Mouse (Mus musculus) intestine, embryonic 15.5 days (tissue): Measurements from ENCODE around the gene Ubn1. TPM values are rescaled to one million over a fixed set of nuclear protein-coding genes. Genes with fewer than 3 reads are reported as not detected.

Experiments used
- ATAC-seq: fragments of 200-750 bp; cut with Nextera tagmentation; 2 replicates; pipeline ENCODE4 v1.8.0; 2017; ENCODE audit warnings: moderate TSS enrichment, moderate library complexity
- H3K27ac ChIP-seq: fragments of 300-500 bp; sonication (generic); 2 replicates; pipeline ENCODE4 v1.5.1; 2015; ENCODE audit warnings: mild to moderate bottlenecking, inconsistent platforms
- H3K27me3 ChIP-seq: fragments of 300-500 bp; sonication (generic); replicated peaks from 2 replicates; pipeline ENCODE4 v1.6.1; 2015; ENCODE audit warnings: inconsistent platforms
- H3K36me3 ChIP-seq: fragments of 300-500 bp; sonication (generic); 2 replicates; pipeline ENCODE4 v1.6.1; 2015; ENCODE audit warnings: inconsistent platforms
- H3K4me1 ChIP-seq: fragments of 300-500 bp; sonication (generic); replicated peaks from 2 replicates; pipeline ENCODE4 v1.6.1; 2015; ENCODE audit warnings: inconsistent platforms
- H3K4me2 ChIP-seq: fragments of 300-500 bp; sonication (generic); replicated peaks from 2 replicates; pipeline ENCODE4 v1.6.1; 2015; ENCODE audit warnings: mild to moderate bottlenecking, inconsistent platforms
- H3K4me3 ChIP-seq: fragments of 300-500 bp; sonication (generic); replicated peaks from 2 replicates; pipeline ENCODE4 v1.5.1; 2015; ENCODE audit warnings: inconsistent platforms
- H3K9ac ChIP-seq: fragments of 300-500 bp; sonication (generic); 2 replicates; pipeline ENCODE4 v1.6.1; 2015; ENCODE audit warnings: inconsistent platforms
- H3K9me3 ChIP-seq: fragments of 300-500 bp; sonication (generic); 2 replicates; pipeline ENCODE4 v1.6.1; 2016; ENCODE audit warnings: inconsistent platforms
- WGBS: fragments of 180-500 bp; shearing (Covaris S2); methylation state at CpG from one replicate; pipeline ENCODE4 v1.1.7; 2015; 5-methylcytosine and 5-hydroxymethylcytosine counted together
- polyA plus RNA-seq: library from polyadenylated mRNA; unstranded; fragments of >200 nt; fragmentation: Nextera tagmentation; extraction: Ambion mirVana; gene quantifications from 2 replicates; pipeline ENCODE4 v1.2.1, GENCODE M21; 2015

The Ubn1 gene
- polyA plus RNA-seq, 1 experiment from 2014 or later = 15.4 TPM

GRCm38 (mm10) chr16:5086179-5086578 is 36.3 kb downstream of the Ubn1 start:
- WGBS = 92% methylated on average over 2 of the region's 2 CpGs
- Histone ChIP-seq H3K9me3 (no peaks in the 10 kb centered on the region), H3K36me3 (peaks cover 49% of the 10 kb centered on the region), H3K27me3 (no peaks in the 10 kb centered on the region), H3K9ac (no peak overlapping the region), H3K27ac (no peak overlapping the region), H3K4me1 (no peaks in the 10 kb centered on the region), H3K4me3 (no peak overlapping the region), H3K4me2 (no peak overlapping the region)
- ATAC-seq = no peak

- Histone ChIP-seq H3K27ac (no peak overlapping the region), H3K4me1 (no peaks in the 10 kb centered on the region), H3K9ac (no peak overlapping the region), H3K4me2 (no peak overlapping the region), H3K36me3 (peaks cover 28% of the 10 kb centered on the region), H3K9me3 (no peaks in the 10 kb centered on the region), H3K4me3 (no peak overlapping the region), H3K27me3 (no peaks in the 10 kb centered on the region)
- 60% methylated on average over 10 of the region's 10 CpGs for WGBS
- ATAC-seq = no peak
Observed at GRCm38 (mm10) chr16:5089021-5089420, 39.2 kb downstream of the Ubn1 start.

GRCm38 (mm10) chr16:5093285-5093684 is 43.4 kb downstream of the Ubn1 start:
- Histone ChIP-seq H3K9ac (no peak overlapping the region), H3K4me2 (no peak overlapping the region), H3K36me3 (no peaks in the 10 kb centered on the region), H3K4me3 (no peak overlapping the region), H3K27me3 (no peaks in the 10 kb centered on the region), H3K9me3 (no peaks in the 10 kb centered on the region), H3K27ac (no peak overlapping the region), H3K4me1 (no peaks in the 10 kb centered on the region)
- no peak for ATAC-seq
- 87% methylated on average over 5 of the region's 5 CpGs for WGBS

GRCm38 (mm10) chr16:5096504-5096903 is 46.6 kb downstream of the Ubn1 start:
- Histone ChIP-seq H3K27ac (no peak overlapping the region), H3K27me3 (no peaks in the 10 kb centered on the region), H3K4me3 (no peak overlapping the region), H3K4me1 (no peaks in the 10 kb centered on the region), H3K36me3 (no peaks in the 10 kb centered on the region), H3K9me3 (no peaks in the 10 kb centered on the region), H3K9ac (no peak overlapping the region), H3K4me2 (no peak overlapping the region)
- no peak for ATAC-seq
- 86% methylated on average over 8 of the region's 8 CpGs for WGBS

- Histone ChIP-seq H3K27ac (no peak overlapping the region), H3K9ac (no peak overlapping the region), H3K4me1 (no peaks in the 10 kb centered on the region), H3K9me3 (no peaks in the 10 kb centered on the region), H3K27me3 (no peaks in the 10 kb centered on the region), H3K4me3 (no peak overlapping the region), H3K4me2 (no peak overlapping the region), H3K36me3 (no peaks in the 10 kb centered on the region)
- no peak for ATAC-seq
- WGBS = 71% methylated on average over 6 of the region's 6 CpGs
Observed at GRCm38 (mm10) chr16:5101000-5101399, 51.1 kb downstream of the Ubn1 start.

GRCm38 (mm10) chr16:5109877-5110276 is 60.0 kb downstream of the Ubn1 start:
- H3K9ac ChIP-seq = no peak overlapping the region
- peak; percentile 83 for ATAC-seq
- no peaks in the 10 kb centered on the region for H3K9me3 ChIP-seq
- H3K27me3 ChIP-seq = no peaks in the 10 kb centered on the region
- WGBS = 53% methylated on average over 7 of the region's 7 CpGs
- no peak overlapping the region for H3K4me3 ChIP-seq
- H3K4me2 ChIP-seq = peak overlapping the region; percentile 36
- 0 out of 2 replicates have a peak overlapping the region, but pooled peaks have one; percentile 17 for H3K27ac ChIP-seq
- no peaks in the 10 kb centered on the region for H3K36me3 ChIP-seq
- peaks cover 23% of the 10 kb centered on the region; the same call in 1 of the 2 replicates for H3K4me1 ChIP-seq

GRCm38 (mm10) chr16:5111021-5111420 is 61.2 kb downstream of the Ubn1 start:
- H3K9ac ChIP-seq = no peak overlapping the region
- no peak overlapping the region for H3K4me3 ChIP-seq
- 76% methylated on average over 3 of the region's 3 CpGs for WGBS
- H3K4me1 ChIP-seq = peaks cover 23% of the 10 kb centered on the region; the same call in 1 of the 2 replicates
- H3K27ac ChIP-seq = no peak overlapping the region
- no peak overlapping the region for H3K4me2 ChIP-seq
- H3K27me3 ChIP-seq = no peaks in the 10 kb centered on the region
- no peak for ATAC-seq
- no peaks in the 10 kb centered on the region for H3K36me3 ChIP-seq
- no peaks in the 10 kb centered on the region for H3K9me3 ChIP-seq

GRCm38 (mm10) chr16:5113002-5113550 is 63.2 kb downstream of the Ubn1 start:
- no peaks in the 10 kb centered on the region for H3K9me3 ChIP-seq
- no peak for ATAC-seq
- no peaks in the 10 kb centered on the region for H3K36me3 ChIP-seq
- H3K4me3 ChIP-seq = no peak overlapping the region
- peaks cover 23% of the 10 kb centered on the region; the same call in 1 of the 2 replicates for H3K4me1 ChIP-seq
- WGBS = 66% methylated on average over 4 of the region's 4 CpGs
- no peak overlapping the region for H3K9ac ChIP-seq
- H3K27me3 ChIP-seq = no peaks in the 10 kb centered on the region
- no peak overlapping the region for H3K4me2 ChIP-seq
- no peak overlapping the region for H3K27ac ChIP-seq

- Histone ChIP-seq H3K9ac (no peak overlapping the region), H3K4me3 (no peak overlapping the region), H3K27me3 (no peaks in the 10 kb centered on the region), H3K4me2 (no peak overlapping the region), H3K4me1 (peaks cover 23% of the 10 kb centered on the region; the same call in 1 of the 2 replicates), H3K36me3 (no peaks in the 10 kb centered on the region), H3K9me3 (no peaks in the 10 kb centered on the region), H3K27ac (no peak overlapping the region)
- no peak for ATAC-seq
- 58% methylated on average over 2 of the region's 2 CpGs for WGBS
Observed at GRCm38 (mm10) chr16:5113582-5113981, 63.7 kb downstream of the Ubn1 start.

- no peak overlapping the region for H3K27ac ChIP-seq
- H3K4me1 ChIP-seq = peaks cover 12% of the 10 kb centered on the region; the same call in 1 of the 2 replicates
- no peak overlapping the region for H3K4me2 ChIP-seq
- no peaks in the 10 kb centered on the region; the same call in 1 of the 2 replicates for H3K27me3 ChIP-seq
- no peaks in the 10 kb centered on the region for H3K9me3 ChIP-seq
- no peak overlapping the region for H3K9ac ChIP-seq
- WGBS = 77% methylated on average over 4 of the region's 4 CpGs
- no peak for ATAC-seq
- no peak overlapping the region for H3K4me3 ChIP-seq
- H3K36me3 ChIP-seq = no peaks in the 10 kb centered on the region
Observed at GRCm38 (mm10) chr16:5119385-5119784, 69.5 kb downstream of the Ubn1 start.

- ATAC-seq = no peak
- peaks cover 12% of the 10 kb centered on the region; the same call in 1 of the 2 replicates for H3K4me1 ChIP-seq
- no peaks in the 10 kb centered on the region for H3K36me3 ChIP-seq
- 81% methylated on average over 4 of the region's 4 CpGs for WGBS
- no peaks in the 10 kb centered on the region for H3K9me3 ChIP-seq
- no peak overlapping the region for H3K4me3 ChIP-seq
- no peaks in the 10 kb centered on the region; the same call in 1 of the 2 replicates for H3K27me3 ChIP-seq
- no peak overlapping the region for H3K27ac ChIP-seq
- no peak overlapping the region for H3K9ac ChIP-seq
- no peak overlapping the region for H3K4me2 ChIP-seq
Observed at GRCm38 (mm10) chr16:5119845-5120244, 70.0 kb downstream of the Ubn1 start.

- WGBS = 45% methylated on average over 6 of the region's 6 CpGs
- no peak overlapping the region for H3K4me2 ChIP-seq
- H3K27ac ChIP-seq = no peak overlapping the region
- no peaks in the 10 kb centered on the region; the same call in 1 of the 2 replicates for H3K27me3 ChIP-seq
- no peak overlapping the region for H3K9ac ChIP-seq
- no peaks in the 10 kb centered on the region for H3K9me3 ChIP-seq
- peak; percentile 34; the same call in 1 of the 2 replicates for ATAC-seq
- H3K4me3 ChIP-seq = no peak overlapping the region
- no peaks in the 10 kb centered on the region for H3K36me3 ChIP-seq
- H3K4me1 ChIP-seq = peaks cover 12% of the 10 kb centered on the region; the same call in 1 of the 2 replicates
Observed at GRCm38 (mm10) chr16:5123476-5123875, 73.6 kb downstream of the Ubn1 start.

GRCm38 (mm10) chr16:5130196-5130595 is 80.3 kb downstream of the Ubn1 start:
- no peaks in the 10 kb centered on the region for H3K9me3 ChIP-seq
- H3K9ac ChIP-seq = no peak overlapping the region
- H3K27ac ChIP-seq = no peak overlapping the region
- H3K4me1 ChIP-seq = peaks cover 29% of the 10 kb centered on the region
- H3K4me2 ChIP-seq = no peak overlapping the region
- ATAC-seq = no peak
- H3K27me3 ChIP-seq = peaks cover 32% of the 10 kb centered on the region
- 48% methylated on average over 2 of the region's 2 CpGs for WGBS
- H3K36me3 ChIP-seq = no peaks in the 10 kb centered on the region
- H3K4me3 ChIP-seq = no peak overlapping the region
